Mouse (Mus musculus) cortical plate, adult 2 months (tissue): ENCODE measurements at regions not wholly inside any gene's neighbourhood (a gene's known extent, or its start where the extent isn't known, plus 50 kb on each side); places are given as distances from the start of the nearest gene placed in this dataset.

Source experiments
- CTCF ChIP-seq: fragments of 200-500 bp; IDR thresholded peaks from 2 replicates; pipeline ENCODE4 v1.5.1; 2011; ENCODE audit warnings: mild to moderate bottlenecking, control low read depth, low read length; ENCODE audit not compliant: insufficient read depth; ENCODE audit errors: extremely low read depth
- POLR2A ChIP-seq: fragments of 200-500 bp; IDR thresholded peaks from 2 replicates; pipeline ENCODE4 v1.6.1; 2011; ENCODE audit warnings: mild to moderate bottlenecking, low read length, control low read depth; ENCODE audit not compliant: insufficient read depth; ENCODE audit errors: extremely low read depth

GRCm38 (mm10) chrX:77407925-77408324 lies 102.9 kb upstream of the Tbl1x start:
- TF ChIP-seq CTCF, result no peak
- TF ChIP-seq POLR2A, result no peak
